Mouse (Mus musculus) adrenal gland (tissue): ENCODE measurements around the gene Alppl2.

Source experiments
- intact Hi-C: fragments of 180-260 bp; cut with DNase I; formaldehyde crosslinking; loops from one replicate; pipeline ENCODE4 v1.15.1; 2025
- long read RNA-seq, 2 experiments: library from polyadenylated mRNA; unstranded; transcript quantifications; one replicate each; pipeline ENCODE4 v2.0.0; 2020; ENCODE audit warnings: borderline replicate concordance in 1 of 2; ENCODE audit not compliant: insufficient replicate concordance in 1 of 2

The Alppl2 gene
- long read RNA-seq, experiment 1, result 0 reads
- long read RNA-seq, experiment 2, result 0 reads

DNA sequence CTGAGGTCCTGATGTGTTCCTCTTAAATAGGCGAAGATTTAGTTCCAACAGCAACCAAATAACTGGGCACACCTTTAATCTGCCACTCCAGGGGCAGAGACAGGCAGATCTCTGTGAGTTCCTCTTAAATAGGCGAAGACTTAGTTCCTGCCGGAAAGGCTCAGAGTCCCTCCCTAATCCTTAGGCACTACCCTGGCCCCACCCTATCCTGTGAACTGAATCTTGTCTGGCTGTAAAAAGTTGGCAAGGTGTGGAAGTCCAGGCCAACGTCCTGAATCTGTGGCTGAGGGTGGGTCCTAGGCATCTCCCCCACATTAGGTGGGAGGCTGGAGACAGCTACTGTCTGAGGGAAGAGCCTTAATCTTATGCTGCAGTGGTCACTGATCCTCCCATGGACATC, at the start of gene Alppl2:
Gene Alppl2 (minus strand): TSS at position 101 of the 400 bp plus-strand sequence.
- intact Hi-C loops, result no loop called here

DNA sequence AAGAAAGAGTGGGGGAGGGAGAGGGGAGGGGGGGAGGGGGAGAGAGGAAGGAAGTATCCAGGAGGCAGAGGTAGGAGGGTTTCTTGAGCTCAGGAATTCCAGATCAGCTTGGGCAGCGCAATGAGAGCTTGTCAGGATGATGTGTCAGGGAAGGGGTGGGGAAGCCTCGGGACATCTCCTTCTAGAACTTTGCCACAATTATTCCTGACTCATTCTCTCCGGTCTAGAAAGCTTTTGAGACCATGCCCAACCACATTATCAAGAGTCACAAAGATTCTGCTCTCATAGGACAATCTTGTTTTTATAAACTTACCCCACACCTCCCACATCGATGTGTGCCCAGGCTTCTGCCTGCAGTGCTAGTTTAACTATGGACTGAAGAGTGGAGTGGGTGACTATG, 42.1 kb upstream of the Alppl2 start:
- intact Hi-C loops, result no loop called here

- intact Hi-C loops, result no loop called here
These were observed 37.7 kb upstream of the Alppl2 start for GRCm38 (mm10) chr1:87127206-87128030.

GRCm38 (mm10) chr1:87124673-87125072, 34.9 kb upstream of the Alppl2 start, which contains the start of gene Akp3:
TSS of gene Akp3 (plus strand) at chr1:87124973.
- intact Hi-C loops, result no loop called here

- intact Hi-C loops, result no loop called here
These were observed 25.1 kb upstream of the Alppl2 start for GRCm38 (mm10) chr1:87114784-87115183.

DNA sequence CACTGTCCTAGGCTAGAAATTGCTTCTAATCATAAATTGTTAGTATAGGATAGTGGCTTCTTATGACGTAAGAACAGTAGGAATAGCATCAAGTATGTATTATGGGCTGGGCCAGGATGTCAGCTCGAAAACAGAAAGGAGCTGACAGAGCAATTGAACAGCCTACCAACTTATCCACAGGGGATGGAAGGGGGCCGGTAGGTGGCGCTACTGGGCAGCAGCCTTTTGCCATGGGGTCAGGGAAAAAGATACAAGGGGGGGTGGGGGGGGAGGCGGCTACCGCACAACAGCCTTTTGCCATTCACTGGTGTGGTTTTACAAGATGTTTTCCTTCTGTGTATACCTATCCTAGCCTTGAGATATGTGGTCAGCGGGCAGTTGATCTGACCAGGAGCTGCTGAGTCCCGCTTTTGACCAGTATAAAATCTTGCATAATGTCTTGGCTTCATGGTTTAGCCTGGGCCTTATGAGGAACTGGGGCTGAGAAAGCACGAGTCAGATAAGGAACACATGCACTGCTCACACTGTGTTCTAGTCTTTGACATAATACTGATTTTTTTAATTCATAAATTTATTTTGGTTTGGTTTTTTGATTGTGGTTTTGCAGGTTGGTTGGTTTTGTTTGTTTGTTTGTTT, 22.1 kb upstream of the Alppl2 start:
- intact Hi-C loops, result no loop called here

DNA sequence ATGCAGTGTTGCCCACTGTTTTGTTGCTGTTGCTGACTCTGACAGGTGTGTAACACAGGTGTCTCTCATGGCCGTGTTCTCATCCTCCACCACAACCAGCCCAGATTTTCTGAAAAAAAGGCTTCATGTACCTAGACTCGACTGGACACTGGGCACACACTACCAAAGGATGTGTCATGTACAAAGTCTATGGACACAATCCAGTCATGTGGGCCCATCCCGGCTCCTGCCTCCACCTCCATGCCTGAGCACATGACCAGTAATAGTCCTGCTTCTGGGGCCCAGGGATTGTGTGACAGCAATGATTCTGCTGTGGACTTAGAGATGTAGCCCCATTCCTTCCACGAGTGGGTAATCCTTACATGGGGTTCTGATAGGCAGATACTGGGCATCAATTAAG, 18.8 kb upstream of the Alppl2 start:
- intact Hi-C loops, result no loop called here

GRCm38 (mm10) chr1:87106536-87106935, 16.8 kb upstream of the Alppl2 start:
- intact Hi-C loops, result no loop called here

- intact Hi-C loops, result no loop called here
These were observed 14.2 kb upstream of the Alppl2 start for GRCm38 (mm10) chr1:87103936-87104335.

DNA sequence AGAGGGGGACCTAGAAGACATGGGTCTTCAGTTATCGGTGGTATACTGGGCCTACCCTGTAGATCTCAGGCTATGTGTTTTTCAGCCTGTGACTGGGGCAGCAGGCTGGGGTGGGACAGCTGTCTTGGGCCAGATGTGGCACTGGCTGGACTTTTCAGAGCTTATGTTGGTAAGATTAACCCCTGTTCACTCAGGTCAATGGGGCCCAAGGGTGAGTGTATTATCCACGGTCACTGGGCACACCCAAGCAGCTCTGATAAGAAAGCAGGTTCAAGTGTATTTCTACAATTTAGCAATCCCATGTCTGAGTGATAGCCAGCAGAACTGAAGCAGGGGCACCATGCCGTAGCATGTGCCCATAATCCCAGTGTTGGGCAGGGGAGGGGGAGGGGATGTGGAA, 12.4 kb upstream of the Alppl2 start:
- intact Hi-C loops, result no loop called here

DNA sequence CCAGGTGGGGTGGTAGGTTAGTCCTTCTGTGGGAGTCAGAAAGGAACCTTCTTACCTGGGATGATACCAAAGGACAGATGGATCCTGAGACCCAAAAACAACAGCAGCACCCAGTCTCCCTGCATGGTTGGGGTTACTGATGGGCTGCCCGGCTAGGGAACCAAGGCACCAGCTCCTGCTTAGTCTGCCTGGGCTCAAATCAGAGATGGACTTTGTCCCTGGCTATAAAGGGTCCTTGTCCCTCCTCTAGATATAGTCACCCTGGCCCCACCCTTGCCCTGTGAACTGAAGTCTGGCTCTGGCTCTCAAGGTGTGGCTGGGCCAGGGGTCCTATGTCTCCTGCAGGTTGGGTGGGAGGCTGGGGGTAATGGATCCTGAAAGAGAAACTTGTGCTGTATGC, 11.7 kb upstream of the Alppl2 start, which contains the start of gene Alpi:
Gene Alpi (minus strand): TSS at position 196 of the 400 bp plus-strand sequence.
- intact Hi-C loops, result no loop called here

DNA sequence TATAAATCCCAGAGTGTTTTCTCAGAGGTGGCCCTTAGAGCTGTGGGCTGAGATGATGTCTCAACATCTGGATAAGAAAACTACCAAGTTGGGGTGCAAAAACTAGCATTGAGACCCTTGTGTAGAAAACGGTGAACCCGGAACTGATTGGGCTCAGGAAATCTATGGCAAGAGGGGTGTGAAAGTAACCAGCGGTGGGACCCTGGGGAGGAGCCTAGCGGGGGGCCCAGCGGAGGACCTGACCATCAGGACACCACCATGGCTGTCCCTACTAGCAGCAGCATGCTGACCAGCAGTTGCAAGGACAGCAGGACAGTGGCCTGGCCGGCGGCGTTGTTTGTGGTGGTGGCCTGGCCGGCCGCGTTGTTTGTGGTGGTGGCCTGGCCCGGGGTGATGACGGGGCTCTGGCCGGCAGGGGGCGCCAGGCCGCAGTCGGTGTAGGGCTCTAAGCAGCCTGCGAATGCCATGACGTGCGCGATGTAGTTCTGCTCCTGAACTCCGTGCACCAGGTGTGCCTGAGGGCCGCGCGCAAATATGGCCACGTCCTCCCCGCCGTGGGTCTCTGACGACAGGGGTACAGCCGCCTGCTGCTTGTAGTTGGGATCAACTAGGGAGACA, 8.7 kb upstream of the Alppl2 start:
- intact Hi-C loops, result loop anchor here (2.0 kb wide), 1 partner anchor 86 kb away; no protein-coding TSS in a partner anchor

- intact Hi-C loops, result no loop called here
These were observed 5.9 kb upstream of the Alppl2 start for GRCm38 (mm10) chr1:87095642-87096041.

DNA sequence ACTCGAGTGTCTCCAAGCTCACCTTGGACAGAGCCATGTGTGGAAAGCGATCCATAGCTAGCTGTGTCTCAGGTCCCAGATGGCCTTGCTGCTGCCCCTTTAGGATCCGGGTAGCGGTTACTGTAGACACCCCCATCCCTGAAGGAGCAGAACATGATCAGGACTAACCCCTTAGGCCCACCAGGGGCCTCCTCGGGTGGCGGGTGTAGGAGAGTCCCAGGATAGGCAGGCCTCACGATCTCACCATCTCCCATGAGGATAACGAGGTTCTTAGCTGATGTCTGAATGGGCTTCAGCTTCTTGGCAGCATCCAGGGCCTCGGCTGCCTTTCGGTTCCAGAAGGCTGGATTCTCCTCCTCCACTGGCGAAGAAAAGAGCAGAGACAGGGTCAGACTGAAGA, 477 bp downstream of the Alppl2 start:
- intact Hi-C loops, result no loop called here

- intact Hi-C loops, result no loop called here
These were observed 2.8 kb downstream of the Alppl2 start for GRCm38 (mm10) chr1:87086964-87087363.

GRCm38 (mm10) chr1:87086196-87086595, 3.5 kb downstream of the Alppl2 start:
- intact Hi-C loops, result no loop called here

DNA sequence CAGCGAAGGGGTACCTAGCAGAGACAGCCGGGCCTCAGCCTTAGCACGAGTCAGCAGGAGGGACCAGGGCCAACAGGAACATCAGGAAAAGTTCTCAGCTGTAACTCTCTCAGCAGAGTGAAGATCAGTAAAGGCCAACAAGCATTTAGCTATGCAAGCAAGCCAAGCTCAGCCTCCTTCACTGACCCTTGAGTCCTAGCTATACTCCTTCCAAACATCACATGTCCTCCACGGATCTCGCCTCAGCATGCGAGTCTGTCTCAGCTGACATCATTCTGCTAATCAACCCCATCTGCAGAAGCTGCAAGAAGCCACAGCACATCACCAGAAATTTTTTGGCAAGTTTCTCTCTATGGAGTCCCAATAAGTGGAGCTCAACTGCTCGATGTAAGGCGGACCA, 16.0 kb downstream of the Alppl2 start:
- intact Hi-C loops, result no loop called here

DNA sequence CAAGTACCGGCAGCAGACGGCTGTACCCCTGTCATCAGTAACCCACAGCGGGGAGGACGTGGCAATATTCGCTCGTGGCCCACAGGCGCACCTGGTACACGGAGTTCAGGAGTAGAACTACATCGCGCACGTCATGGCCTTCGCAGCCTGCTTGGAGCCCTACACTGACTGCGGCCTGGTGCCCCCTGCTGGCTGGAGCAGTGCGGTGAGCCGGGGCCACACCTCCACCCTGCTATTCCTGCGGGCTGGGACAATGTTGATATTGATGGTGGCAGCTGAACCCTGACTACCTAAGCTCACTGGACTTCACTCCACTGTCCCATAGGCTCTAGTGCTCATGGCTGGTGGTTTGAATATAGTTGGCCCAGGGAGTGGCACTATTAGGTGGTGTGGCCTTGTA, 19.0 kb downstream of the Alppl2 start:
- intact Hi-C loops, result no loop called here

DNA sequence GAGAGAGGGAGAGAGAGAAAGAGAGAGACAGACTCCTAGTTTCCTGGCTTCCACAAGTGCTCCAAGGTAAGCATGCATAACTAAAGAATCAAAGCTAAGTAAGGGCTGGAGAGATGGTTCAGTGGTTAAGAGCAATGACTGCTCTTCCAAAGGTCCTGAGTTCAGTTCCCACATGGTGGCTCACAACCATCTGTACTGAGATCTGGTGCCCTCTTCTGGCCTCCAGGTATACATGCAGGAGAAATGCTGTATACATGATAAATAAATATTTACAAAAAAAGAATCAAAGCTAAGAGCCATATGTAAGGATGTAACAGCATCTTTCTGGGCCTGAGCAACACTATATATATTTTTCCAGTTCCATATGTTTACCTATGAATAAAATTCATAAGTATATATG, 28.8 kb downstream of the Alppl2 start:
- intact Hi-C loops, result no loop called here

DNA sequence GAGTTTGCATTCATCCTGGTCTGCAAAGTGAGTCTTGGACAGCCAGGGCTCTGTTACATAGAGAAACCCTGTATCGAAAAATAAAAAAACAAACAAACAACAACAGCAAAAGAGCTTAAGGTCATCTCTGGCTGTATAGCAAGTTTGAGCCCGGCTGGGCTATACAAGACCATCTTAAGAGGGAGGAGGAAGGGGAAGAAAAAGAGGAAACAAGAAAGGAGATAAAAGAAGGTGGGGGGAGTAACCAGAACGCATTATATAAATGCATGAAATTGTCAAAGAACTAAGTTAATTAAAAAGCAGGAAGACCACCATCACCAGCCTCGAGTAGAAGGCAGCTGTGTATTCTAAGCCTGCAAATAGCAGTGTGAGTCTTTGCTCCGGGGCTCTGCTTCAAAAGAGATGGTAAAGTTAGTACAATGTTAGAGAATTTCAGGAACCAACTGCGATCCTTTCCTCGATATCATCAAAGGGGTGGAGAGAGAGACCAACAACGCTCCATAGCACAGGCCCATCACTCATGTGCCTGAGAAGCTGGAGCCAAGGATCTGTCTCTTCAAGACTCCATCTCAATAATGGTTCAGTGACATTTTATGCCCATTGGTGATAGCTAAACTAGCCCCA, 30.6 kb downstream of the Alppl2 start:
- intact Hi-C loops, result no loop called here

GRCm38 (mm10) chr1:87057075-87057474, 32.7 kb downstream of the Alppl2 start:
- intact Hi-C loops, result no loop called here

- intact Hi-C loops, result no loop called here
These were observed 38.4 kb downstream of the Alppl2 start for GRCm38 (mm10) chr1:87051369-87051768.
